Mouse (Mus musculus): ENCODE results near the gene Neurog1. TPM values are rescaled to one million over a fixed set of nuclear protein-coding genes. Genes with fewer than 3 reads are reported as not detected.
A peak's percentile ranks its signal among the peaks of the same experiment; 100 is the strongest.

Gene Neurog1
- not detected in 2 replicates for total RNA-seq (2021)
- long read RNA-seq: 0 reads

DNA sequence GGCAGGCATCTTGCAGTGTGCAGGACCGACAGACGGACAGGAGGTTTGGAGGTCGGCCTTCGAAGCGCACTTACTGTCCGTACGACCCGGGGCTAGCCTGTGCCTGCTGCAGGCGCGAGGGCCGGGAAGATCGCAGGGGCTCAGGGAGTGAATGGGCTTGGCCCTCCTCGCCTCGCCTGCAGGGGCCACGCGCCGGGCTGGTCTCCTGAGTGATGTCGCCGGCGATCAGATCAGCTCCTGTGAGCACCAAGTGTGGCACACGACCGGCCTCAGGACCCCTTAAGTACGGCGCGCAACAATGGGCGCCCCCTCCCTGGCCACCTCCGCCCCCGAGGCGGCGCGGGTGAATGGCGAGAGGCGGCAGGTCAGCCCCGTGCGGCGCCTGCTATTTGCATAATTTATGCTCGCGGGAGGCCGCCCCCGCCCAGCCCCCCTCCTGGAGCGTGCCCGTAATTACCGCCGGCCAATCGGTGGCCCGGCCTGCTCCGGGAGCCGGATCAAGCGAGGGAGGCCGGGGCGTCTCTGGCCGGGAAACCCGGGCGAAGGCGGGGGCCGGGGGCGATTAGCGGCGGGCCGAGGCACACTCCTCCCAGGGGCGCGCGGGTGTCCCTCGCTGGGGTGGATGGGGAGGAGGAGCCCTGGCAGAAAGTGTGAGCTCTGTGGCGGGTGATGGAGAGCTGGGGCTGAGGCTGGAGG, at the start of gene Neurog1:
TSS of gene Neurog1 (minus strand) at position 240 of the 696 bp plus-strand sequence.
- DNase-seq: peak; percentile 8

DNA sequence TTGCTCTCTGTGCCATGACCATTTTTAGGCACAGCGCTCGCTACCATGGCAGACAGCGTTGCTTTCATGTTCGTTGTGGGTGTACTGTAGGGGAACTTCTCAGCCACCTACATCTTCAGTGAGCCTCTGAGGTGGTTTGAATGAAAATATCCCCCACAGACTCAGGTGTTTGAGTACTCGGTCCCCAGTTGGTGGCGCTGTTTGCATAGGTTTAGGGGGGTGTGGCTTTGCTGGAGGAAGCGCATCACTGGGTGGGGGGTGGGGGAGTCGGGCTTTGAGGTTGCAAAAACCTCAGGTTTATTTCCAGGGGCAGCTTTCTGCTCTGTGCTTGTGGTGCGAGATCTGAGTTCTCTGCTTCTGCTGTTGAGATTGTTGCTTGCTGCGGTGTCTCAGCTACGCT, 47.4 kb upstream of the Neurog1 start:
- no peak for DNase-seq

GRCm38 (mm10) chr13:56296659-56297020, 44.7 kb upstream of the Neurog1 start:
- DNase-seq: no peak

DNA sequence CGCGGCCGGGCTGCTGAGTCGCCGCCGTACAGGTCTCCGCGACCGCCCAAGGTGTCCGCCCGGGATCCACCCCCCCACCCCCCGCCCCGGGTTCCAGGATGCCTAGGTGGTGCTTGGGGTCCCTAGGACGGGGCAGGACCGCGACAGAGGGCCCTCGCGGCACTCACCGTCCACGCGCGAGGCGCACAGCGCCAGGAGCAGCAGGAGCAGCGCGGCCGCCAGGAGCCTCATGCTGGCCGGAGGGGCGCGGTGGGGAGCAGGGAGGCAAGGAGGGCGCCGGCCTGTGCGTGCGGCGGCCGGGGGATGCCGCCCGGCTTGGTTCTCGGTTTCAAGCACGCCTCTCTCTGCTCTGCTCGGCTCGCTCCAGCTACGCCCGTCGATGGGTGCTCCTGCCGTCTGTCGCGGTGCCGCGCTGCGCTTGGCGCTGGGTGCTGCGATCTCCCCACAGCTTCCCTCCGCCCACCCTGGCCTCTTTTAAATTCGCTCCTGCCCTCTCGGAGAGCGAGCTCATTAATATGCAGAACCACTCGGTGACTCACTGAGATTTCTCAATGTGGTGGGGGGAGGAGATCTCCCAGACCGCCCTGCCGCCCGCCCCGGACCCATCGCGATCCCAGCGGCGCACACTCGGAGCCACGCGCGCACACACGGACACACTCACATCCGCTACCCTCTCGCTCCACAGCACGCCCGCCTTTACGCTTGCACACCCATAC, 44.1 kb upstream of the Neurog1 start, which contains the start of gene Cxcl14:
TSS of gene Cxcl14 (minus strand) at position 609 of the 716 bp plus-strand sequence.
- peak; percentile 49 for DNase-seq

GRCm38 (mm10) chr13:56295586-56295942, 43.6 kb upstream of the Neurog1 start:
- DNase-seq: no peak

DNA sequence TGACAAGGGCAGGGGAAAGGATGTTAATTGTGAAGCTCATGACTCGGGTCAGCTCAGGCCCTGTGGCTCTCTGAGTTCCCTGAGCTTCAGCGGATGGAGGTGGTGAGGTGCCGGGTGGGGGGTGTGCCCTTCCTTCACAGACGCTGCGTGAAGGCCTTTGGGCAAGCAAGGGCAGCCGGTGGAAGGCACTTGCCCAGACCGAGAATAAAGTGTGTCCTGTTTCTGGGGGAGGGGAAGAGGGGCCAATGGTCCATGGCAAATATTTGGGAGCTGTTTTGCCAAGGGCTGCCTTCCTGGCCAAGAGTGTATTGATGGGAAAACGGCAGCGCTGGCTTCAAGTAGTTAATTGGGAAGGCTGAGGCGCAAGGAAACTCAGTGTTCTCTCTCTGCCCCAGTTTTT, 42.9 kb upstream of the Neurog1 start:
- DNase-seq: no peak

- no peak for DNase-seq
Measured at GRCm38 (mm10) chr13:56289998-56290397, 38.0 kb upstream of the Neurog1 start.

DNA sequence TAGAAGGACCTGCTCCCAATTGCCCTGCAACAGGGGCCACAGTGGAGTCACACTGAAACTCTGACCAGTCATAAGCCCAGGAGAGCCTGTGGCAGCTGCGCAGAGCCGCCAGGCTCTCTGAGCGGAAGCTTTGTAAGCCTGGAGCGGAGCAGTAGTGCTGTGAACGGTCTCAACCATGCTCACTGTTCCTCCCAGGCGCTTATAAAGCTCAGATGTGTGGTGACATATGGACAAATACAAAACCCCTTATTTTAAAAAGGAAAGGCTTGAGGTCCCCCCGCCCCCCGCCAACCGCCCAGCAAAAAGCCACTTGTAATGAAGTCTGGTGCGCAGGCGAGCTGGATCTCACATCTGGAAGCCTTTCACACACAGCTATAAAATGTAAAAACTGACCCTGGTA, 37.3 kb upstream of the Neurog1 start:
- no peak for DNase-seq

DNA sequence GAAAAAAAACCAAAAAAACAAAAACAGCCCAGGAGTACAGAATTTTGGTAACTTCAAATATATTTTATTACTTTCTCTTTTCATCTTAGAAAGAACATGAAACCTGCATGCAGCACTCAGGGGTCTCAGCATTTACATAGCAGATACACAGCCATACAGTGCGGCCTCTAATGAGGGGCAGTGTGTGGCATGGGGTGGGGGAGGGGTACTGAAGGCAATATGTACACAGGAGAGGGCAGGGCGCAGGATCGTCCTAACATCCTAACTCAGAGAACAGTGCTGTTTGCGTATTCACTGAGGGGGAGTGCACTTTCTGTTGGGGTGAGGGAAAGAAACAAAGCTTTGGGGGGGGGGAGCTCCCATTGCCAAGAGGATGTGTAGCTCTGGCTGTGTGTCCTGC, 36.6 kb upstream of the Neurog1 start:
- no peak for DNase-seq

GRCm38 (mm10) chr13:56287091-56287490, 35.1 kb upstream of the Neurog1 start:
- DNase-seq: no peak

DNA sequence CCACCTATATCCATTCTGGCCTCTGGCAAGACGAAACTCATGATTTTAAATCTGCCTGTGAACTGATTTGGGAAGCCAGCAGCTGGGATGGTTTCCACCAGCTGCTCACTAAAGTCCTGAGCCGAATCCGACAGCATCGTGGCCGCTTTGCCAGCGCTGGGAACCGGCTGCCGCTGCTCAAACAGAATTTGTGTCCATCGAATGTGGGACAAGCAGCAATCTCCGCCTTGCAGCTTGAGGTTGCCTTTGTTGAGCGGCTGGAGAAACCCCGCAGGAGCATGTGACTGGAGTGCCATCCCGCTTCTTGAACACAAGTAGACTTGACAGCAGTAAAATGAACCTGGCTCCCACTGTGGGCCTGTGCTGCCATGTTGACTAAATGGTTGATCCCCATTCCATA, 31.4 kb upstream of the Neurog1 start:
- DNase-seq: no peak

DNA sequence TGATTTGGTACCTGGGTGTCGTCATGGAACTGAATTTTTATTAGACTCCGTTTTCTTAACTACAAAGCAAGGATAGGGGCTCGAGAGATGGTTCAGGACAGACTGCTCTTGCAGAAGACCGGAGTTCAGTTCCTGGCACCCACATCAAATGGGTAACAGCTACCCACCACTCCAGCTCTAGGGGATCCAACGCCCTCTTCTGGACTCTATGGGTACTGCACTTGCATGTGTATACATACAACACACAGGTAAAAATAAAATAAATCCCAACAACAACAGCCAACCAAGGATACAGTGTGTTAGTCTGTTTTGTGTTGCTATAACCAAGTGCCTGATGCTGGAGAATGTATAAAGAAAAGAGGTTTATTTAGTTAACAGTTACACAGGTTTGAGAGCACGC, 28.4 kb upstream of the Neurog1 start:
- no peak for DNase-seq

DNA sequence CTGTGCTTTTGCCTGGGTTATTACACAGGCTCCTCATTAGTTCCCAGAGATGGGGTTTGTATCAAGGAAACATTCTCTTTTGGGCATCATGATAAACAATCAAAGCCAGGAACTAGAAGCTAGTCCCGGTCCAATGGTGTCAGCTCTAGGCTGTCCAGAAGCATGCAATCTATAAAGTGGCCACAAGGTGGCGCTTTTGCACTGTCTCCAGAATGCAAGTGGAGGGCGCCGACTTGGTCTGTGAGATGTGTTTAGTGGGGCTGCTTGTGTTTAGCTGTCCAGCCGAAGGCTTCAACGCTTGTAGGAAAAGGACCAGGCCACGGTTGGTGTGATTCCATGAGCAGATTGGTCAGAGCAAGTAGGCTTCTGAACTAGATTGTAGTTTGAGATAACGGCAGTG, 27.5 kb upstream of the Neurog1 start:
- DNase-seq: peak; percentile 83

DNA sequence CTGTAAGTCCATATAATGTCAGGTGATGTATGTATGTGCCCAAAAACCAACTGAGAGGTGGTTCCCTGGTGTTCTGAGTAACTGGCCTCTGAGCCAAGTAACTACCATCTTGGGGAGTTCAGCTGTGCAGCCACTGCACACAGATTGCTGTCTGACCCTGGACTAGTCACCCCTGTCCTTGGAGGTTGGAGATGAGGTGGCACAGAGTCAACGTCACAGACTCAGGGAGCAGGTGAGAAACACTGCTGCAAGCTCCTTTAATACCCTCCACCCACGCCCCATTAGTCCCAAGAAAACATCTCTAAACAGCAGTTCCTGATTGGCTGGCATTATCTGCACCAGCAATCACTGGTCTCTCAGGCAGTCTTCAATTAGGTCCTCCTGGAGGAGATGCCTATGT, 23.2 kb upstream of the Neurog1 start:
- DNase-seq: no peak

GRCm38 (mm10) chr13:56270124-56270523, 18.2 kb upstream of the Neurog1 start:
- no peak for DNase-seq

DNA sequence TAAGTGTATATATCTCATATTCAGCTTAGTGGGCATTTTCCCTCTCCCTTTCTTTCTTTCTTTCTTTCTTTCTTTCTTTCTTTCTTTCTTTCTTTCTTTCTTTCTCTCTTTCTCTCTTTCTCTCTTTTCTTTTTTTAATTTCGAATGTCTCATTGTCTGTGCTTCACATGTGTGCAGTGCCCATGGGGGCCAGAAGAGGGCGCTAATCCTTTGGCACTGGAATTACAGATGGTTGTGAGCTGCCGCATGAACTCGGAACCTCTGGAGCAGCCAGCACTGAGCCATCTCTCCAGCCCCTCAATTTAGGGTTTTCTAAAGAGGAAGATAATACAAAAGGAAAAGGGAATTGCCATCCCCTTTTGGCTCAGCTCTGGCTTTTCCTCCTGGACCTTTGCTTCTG, 15.4 kb upstream of the Neurog1 start:
- no peak for DNase-seq

GRCm38 (mm10) chr13:56266435-56266834, 14.5 kb upstream of the Neurog1 start:
- DNase-seq: no peak

- DNase-seq: no peak
Measured at GRCm38 (mm10) chr13:56265661-56266060, 13.7 kb upstream of the Neurog1 start.

DNA sequence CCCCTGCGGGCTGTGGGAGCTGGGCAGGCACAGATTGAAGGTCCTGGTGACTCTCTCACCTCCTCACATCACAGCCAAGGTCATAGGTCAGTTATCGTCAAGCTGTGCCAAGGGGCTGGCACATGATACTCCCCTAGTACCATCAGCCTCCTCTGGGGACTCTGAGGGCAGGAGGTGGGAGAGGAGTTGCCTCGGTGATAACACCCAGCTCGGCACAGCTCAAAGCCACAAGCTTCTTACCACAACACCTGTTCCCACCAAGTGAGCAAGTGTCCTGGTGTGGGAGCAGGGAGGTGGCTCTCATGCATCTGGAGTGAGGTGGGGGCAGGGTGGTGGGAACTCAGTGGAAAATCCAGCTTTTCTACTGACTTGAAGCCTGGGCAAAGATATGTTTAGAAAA, 10.3 kb upstream of the Neurog1 start:
- DNase-seq: no peak

DNA sequence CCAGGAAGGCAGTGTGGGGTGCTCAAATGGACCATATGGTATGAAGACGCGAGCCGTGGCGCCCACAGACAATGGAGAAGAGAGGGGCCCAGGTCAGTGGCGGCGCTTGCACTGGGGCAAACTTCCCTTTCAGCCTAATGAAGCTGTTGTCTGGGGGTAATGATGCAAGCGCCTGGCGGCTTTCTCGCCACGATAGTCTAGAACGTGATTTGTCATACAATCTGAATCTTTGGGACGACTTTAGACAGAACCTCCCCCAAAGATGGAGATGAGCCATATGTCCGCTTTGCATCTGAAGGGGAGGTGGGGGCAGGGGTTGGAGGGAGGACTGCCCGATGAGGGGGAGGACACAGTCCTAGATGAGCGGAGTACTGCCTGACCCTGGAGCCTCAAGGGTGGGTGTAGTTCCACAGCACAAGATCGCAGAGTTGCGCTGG, 8.4 kb upstream of the Neurog1 start:
- no peak for DNase-seq

DNA sequence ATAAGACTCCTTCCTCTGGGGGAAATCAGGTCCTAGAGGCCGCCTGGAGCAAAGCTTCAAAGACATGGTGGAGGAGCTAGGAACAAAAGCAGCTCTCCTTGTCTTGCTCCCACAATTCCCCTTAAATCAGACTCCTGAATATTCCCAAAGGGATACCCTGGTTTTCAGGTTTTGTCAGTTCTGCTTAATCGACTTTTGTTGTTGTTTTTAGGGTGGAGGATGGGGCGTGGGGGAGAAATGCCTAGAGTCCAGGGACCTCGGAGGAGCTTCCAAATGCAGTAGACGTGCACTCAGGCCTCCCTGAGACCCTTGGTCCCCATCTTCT, 7.9 kb upstream of the Neurog1 start:
- no peak for DNase-seq

DNA sequence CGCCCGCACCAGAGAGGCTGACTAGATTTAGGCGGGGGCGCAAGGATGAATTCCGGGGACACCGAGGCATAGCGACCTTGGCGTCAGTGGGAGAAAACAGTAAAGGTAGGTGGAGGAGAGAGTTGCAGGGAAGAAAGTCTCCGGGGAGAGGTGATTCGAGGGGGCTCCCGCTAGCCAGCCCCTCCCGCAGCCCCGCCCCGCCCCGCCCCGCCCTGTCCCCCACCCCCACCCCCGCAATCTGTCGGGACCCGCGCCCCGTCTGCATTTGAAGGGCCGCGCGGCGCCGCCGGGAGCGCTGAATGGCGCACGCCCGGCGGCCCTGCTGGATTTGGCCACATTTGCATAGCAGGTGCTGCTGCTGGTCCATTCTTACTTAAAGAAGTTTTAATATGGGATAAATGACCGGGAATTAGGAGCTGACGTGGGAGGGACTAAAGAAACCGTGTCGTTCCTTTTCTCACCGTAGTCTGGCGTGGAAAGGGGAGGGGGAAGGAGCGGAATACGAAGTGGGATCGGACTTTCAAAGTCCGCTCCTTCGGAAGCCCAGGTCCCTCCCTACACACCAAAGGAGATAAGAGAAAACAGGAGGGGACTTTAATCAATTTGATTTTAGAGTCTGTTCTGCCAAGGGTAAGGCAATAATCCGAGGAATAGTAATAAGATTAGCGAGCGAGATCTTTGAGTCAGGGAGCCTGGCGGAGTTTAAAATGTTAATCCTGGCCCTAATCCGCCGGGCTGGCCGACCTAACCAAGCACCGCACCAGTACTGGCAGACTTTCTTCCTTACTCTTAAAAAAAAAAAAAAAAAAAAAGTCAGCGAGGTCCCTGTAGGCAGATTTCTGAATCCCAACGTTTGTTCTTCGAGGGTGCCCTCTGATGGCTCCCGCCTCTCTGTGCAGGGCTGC, 7.3 kb upstream of the Neurog1 start:
- DNase-seq: no peak
